Mouse (Mus musculus) gastrocnemius, postnatal 36 days (tissue): Measurements from ENCODE around the gene Sh3bp5l. TPM values are rescaled to one million over a fixed set of nuclear protein-coding genes. Genes with fewer than 3 reads are reported as not detected.
A peak's percentile ranks its signal among the peaks of the same experiment; 100 is the strongest.
"Not testable (repeated sequence)": the region's sequence is repeated elsewhere in the genome, so short reads cannot be mapped to it uniquely, and the experiment has no call there.

ENCODE experiments used
- DNase-seq, 2 experiments: peaks; one replicate each; pipeline ENCODE4 v3.0.0; 2022
- intact Hi-C: fragments of 180-260 bp; cut with DNase I; formaldehyde crosslinking; loops from one replicate; pipeline ENCODE4 v1.15.1; 2025
- long read RNA-seq, 2 experiments: library from polyadenylated mRNA; stranded (forward); transcript quantifications; one replicate each; pipeline ENCODE4 v2.0.0; 2021
- total RNA-seq, 2 experiments: library from RNA; stranded (reverse); gene quantifications; 2 replicates each; pipeline ENCODE4 v1.2.3; 2021

Sh3bp5l gene
- total RNA-seq, result 10 to 100 TPM; 26.1 to 27.9 TPM
- long read RNA-seq, experiment 1, transcript Sh3bp5l-201 (7 exons, 2,977 nt), result major isoform, 11 of 20 reads
- long read RNA-seq, experiment 1, partial matches to known transcripts, result 1 of 20 reads
- long read RNA-seq, experiment 1, other reads (novel, unspliced or antisense), result 5 of 20 reads
- long read RNA-seq, experiment 2, transcript Sh3bp5l-201 (7 exons, 2,977 nt), result major isoform, 11 of 19 reads
- long read RNA-seq, experiment 2, partial matches to known transcripts, result 0 of 19 reads
- long read RNA-seq, experiment 2, other reads (novel, unspliced or antisense), result 4 of 19 reads

GRCm38 (mm10) chr11:58330276-58331148 lies at the start of gene Sh3bp5l, which contains the start of gene Zfp672:
Sh3bp5l (plus strand) TSS chr11:58330724.
Zfp672 (minus strand) TSS chr11:58330339.
- intact Hi-C loops, result no loop called here
- DNase-seq, result peak; percentile 80 to 82

- no peak for DNase-seq
- intact Hi-C loops, result no loop called here
These were observed 48.5 kb upstream of the Sh3bp5l start for GRCm38 (mm10) chr11:58281970-58282496.

DNA sequence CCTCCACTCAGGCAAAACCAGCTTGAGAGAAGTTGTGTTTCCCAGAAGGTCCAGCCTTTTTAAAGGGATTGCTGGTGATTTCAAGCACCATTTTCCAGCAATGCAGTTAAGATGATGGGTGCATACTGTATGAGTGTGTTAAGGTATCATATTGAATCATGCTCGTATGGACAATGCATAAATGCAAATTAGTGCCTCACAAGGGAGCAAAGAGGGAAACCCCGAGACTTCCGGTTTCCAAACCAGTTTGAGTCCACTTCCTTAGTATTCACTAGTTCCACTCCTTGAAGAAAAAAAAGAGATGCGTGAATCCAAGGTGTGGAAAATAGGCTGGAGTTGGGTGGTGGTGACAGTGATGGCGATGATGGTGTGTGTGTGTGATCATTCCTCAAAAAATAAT lies 48.0 kb upstream of the Sh3bp5l start:
- intact Hi-C loops, result no loop called here
- no peak for DNase-seq

- no peak for DNase-seq
- intact Hi-C loops, result no loop called here
These were observed 40.4 kb upstream of the Sh3bp5l start for GRCm38 (mm10) chr11:58289992-58290682.

GRCm38 (mm10) chr11:58290812-58291211 lies 39.7 kb upstream of the Sh3bp5l start:
- intact Hi-C loops, result no loop called here
- no peak for DNase-seq

DNA sequence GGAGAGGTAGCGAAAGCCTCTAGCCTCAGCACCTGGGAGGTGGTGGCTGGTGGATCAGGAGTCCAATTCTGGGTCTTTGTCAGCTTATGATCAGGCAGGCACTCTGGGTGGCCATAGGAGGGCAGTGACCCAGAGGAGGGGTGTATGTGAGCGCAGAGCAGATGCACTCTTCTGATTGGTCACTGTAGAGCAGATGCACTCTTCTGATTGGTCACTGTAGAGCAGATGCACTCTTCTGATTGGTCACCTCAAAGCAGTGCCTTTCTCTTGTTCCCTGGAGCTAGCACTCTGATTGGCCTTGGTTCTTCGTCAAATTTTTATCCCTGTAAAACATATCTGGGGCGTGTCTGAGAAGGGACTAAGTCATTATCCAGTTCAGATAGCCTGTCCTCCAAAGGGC lies 37.7 kb upstream of the Sh3bp5l start:
- intact Hi-C loops, result no loop called here
- DNase-seq, result no peak

- no peak for DNase-seq
- intact Hi-C loops, result no loop called here
These were observed 33.1 kb upstream of the Sh3bp5l start for GRCm38 (mm10) chr11:58297396-58297795.

DNA sequence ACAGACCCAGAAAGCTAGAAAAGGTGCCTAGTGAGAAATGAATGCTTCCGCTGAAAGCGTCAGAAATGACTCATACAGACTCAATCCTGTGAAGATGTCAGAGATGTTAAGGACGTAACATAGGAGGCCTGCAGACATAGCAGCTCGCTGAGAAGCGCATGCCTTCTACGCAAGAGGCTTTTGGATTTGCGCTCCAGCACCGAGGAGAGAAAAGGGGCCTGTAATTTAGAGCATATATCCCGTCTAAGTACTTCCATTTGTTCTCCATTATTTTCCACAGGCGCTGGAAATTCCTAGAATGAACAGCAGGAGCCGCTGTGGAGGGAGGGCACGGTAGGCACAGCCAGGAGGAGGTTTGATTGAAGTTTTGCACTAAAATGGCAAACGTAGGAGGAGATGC lies 29.5 kb upstream of the Sh3bp5l start:
- peak; percentile 28 to 48 for DNase-seq
- intact Hi-C loops, result loop anchor here (5.0 to 10.0 kb wide), 3 partner anchors 79 to 196 kb away; partner anchors contain the start of gene Cnot8

DNA sequence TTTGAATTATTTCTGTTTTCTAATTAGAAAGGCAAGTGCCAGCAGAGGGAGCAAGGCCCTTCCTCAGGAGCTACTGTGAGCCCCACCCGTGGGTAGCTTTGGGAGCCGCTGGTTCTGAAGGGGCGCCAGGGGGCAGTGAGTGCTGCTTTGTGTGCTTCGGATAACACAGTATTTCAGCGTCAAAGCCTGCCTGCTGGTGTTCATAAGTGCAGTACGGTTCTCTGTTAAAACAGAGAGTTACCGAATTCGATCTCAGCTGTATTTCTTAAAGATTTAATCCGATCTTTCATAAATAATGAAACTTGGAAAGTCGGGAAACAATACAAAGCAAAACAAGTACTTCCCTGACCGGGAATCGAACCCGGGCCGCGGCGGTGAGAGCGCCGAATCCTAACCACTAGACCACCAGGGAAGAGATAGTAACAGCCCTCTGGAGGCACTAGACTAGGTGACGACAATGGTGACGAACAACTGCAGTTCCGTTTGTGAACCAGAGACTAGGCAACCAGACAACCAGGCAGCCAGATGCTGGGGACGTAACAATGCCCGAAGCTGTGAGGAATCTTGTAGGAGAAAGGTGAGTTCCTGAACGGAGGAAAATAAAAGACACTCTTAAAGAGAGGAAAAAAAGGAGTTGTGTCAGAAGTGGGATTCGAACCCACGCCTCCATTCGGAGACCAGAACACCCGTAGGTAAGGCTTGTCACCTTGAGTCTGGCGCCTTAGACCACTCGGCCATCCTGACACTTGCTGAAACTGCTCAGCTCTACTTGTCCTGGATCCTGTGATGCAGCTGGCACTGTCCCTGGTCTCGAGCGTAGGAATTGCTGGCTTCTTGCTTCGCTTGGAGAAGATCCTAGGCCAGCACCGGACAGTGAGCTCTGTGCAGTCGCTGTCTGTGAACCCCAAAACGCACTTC lies 28.4 kb upstream of the Sh3bp5l start:
- intact Hi-C loops, result loop anchor here (5.0 to 10.0 kb wide), 3 partner anchors 80 to 197 kb away; partner anchors contain the start of gene Cnot8
- DNase-seq, result peak; percentile 92 to 99

DNA sequence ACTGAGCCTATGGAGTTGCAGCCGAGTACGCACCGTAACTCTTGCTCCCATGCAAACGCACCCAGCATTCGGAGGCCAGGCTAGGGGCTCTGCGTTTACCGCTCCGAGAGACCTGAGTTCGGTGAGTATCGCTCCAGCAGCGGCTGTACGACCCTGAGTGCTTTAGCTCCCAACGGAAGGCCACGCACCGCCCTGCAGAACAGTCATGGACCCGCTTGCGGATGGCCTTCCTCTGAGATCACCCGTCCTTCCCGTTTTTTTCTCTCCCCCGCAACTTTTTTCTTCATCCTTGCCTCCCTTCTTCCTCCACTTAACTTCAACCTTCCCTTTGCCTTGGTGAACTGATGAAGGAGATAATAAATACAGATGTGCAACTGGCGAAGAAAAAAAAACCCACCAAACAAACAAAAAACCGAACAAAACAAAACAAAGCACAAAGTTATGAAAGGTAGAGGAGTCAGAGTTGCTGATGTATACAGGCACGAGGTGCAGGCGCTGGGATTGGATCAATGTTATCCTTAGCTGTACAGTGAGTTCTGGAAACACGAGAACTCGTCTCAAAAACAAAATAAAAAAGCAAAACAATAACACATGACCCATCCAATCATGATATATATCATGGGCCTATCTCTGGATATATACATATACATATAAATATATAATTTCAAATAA lies 27.6 kb upstream of the Sh3bp5l start:
- no peak for DNase-seq
- intact Hi-C loops, result loop anchor here (5.0 to 10.0 kb wide), 3 partner anchors 81 to 198 kb away; partner anchors contain the start of gene Cnot8

DNA sequence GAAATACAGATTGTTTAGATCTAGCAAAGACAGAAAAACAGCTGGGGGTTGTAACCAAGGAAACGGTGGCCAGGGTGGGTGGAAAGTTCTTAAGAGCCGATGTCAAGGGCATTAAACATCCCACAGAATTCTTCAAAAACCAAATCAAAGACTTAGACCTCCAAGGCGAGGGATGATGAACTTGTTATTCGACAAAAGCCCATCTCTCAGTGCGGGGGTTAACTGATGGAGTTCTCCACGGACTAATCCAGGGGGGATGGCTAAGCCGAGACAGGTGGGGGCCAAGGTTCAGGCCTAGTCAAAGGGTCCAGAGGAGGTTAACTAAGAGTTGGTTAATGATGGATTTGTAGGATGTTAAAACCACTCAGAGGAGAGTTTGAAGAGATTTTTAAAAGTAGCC lies 26.9 kb upstream of the Sh3bp5l start:
- DNase-seq, result no peak
- intact Hi-C loops, result loop anchor here (5.0 to 10.0 kb wide), 3 partner anchors 81 to 199 kb away; partner anchors contain the start of gene Cnot8

DNA sequence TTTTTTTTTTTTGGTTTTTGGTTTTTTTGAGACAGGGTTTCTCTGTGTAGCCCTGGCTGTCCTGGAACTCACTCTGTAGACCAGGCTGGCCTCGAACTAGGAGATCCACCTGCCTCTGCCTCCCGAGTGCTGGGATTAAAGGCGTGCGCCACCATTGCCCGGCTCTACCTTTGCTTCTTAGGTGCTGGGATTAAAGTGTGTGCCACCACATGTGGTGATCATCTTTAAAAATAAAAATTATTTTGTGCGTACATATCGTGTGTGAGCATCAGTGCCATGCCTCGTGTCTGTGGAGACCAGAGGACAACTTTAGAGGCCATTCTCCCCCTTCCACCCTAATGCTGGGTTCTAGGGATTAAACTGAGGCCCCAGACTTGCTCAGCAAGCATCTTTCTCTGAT lies 25.2 kb upstream of the Sh3bp5l start:
- DNase-seq, result not testable (repeated sequence)
- intact Hi-C loops, result loop anchor here (10.0 kb wide), 1 partner anchor 200 kb away; the partner anchor contains the start of gene Cnot8

DNA sequence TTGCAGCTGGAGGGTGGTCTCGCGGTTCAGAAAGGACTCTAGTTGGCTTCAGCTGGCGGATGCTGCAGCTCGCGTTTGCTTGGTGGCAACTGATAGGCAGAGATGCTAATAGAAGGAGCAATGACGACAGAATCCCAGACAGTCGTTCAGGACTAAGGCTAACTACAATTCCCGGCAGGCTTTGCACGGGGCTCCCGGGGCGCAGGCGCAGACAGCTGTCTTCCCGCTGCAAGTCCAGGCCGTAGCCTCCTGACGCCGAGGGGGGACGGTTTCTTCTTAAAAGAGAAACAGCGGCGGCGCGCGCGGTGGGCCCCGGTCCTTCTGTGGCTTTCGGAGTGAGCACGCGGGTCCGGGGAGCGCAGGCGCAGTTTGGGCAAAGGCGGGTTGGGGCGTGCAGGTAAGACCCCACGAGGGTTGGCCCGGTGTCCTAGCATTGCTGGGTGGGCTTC lies 23.6 kb upstream of the Sh3bp5l start, which contains the start of gene Zfp692:
Zfp692 (plus strand) TSS at position 210 of the 449 bp plus-strand sequence.
- intact Hi-C loops, result loop anchor here (10.0 kb wide), 1 partner anchor 202 kb away; the partner anchor contains the start of gene Cnot8
- peak; percentile 89 to 94 for DNase-seq

DNA sequence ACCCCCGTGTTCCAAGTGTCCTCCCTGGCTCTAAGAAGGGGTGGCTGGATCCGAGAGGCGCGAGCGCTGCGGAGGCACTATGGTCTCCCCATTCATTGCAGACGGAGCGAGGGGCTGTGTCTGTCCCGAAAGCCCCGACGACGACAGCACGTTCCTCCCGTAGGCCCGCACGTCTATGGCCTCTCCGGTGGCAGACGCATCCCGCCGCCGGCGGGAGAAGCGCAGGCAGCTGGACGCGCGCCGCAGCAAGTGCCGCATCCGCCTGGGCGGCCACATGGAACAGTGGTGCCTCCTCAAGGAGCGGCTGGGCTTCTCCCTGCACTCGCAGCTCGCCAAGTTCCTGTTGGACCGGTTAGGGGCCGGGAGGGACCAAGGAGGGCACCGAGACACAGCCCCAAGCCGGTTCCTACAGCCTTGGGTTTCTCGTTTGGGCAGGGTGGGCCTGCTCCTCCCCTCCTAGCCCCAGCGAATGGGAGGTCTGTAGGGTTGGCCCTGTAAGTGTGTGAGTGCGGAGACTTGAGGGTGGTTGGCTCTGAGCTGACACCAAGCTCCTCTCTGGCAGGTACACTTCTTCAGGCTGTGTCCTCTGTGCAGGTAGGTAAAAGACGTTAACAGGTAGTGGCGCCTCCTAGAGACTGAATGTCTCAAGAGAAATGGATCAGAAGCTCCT lies 23.0 kb upstream of the Sh3bp5l start:
- intact Hi-C loops, result loop anchor here (10.0 kb wide), 1 partner anchor 203 kb away; the partner anchor contains the start of gene Cnot8
- peak in 1 of 2 experiments; percentile 51 for DNase-seq

DNA sequence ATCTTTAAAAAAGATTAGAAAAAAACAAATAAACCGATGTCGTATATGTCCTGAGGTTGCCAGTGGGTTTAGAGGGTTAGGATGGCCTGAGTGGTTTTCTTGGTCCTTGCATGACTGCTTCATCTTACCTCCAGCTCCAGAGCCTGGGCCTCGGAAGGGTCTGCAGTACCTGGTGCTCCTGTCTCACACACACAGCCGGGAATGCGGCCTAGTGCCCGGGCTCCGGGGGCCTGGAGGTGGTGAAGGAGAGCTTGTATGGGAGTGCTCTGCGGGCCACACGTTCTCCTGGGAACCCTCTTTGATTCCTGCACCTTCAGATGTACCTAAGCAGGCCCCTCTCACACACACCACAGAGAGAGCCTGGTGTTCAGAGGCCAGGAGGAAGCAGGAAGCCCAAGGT lies 21.9 kb upstream of the Sh3bp5l start:
- intact Hi-C loops, result loop anchor here (10.0 kb wide), 1 partner anchor 204 kb away; the partner anchor contains the start of gene Cnot8

GRCm38 (mm10) chr11:58314069-58314468 lies 16.5 kb upstream of the Sh3bp5l start:
- no peak for DNase-seq
- intact Hi-C loops, result no loop called here

More for the DNA sequence above, 21.9 kb upstream of the Sh3bp5l start:
- no peak for DNase-seq

DNA sequence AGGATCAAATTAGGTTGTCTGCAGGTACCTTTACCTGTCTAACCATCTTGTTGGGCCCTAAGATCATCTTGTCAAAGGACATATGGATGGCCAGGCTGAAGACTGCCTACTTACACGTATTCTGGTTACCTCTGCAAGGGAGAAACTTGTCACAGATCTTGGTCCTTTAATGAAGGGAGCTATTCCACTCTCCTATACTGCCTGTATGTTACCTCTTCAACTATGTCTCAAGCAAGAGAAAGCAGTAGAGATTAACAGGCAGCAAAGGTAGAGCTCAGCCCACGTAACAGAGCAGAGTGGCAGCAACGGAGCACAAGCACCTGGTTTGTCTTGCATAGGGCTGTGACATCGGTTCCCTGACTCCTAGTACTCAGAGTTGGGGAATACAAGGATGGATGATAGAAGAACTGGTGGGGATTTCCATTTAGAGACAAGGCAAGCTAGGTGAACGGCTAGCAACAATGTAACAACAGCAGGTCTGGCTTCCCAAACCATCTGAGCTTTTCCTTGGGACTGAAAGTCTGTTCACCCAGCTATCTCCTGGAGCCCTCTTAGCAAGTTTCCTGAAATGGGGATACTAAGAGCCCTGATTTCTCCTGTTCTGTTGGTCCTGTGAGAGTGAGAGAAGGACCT lies 14.9 kb upstream of the Sh3bp5l start:
- DNase-seq, result no peak
- intact Hi-C loops, result no loop called here
